Mouse (Mus musculus) left cerebral cortex, postnatal 4 days (tissue): ENCODE measurements around the gene Cers3. TPM values are rescaled to one million over a fixed set of nuclear protein-coding genes. Genes with fewer than 3 reads are reported as not detected.

ENCODE experiments used
- DNase-seq: peaks from one replicate; pipeline ENCODE4 v3.0.0-alpha.2; 2022
- intact Hi-C: fragments of 180-260 bp; cut with DNase I; formaldehyde crosslinking; loops from one replicate; pipeline ENCODE4 v1.15.1; 2025
- total RNA-seq, 2 experiments: library from RNA; stranded (reverse); gene quantifications; 2 replicates each; pipeline ENCODE4 v1.2.3; 2021

The Cers3 gene
- total RNA-seq, 2 experiments from 2014 or later, result 1.2 to 1.6 TPM

DNA sequence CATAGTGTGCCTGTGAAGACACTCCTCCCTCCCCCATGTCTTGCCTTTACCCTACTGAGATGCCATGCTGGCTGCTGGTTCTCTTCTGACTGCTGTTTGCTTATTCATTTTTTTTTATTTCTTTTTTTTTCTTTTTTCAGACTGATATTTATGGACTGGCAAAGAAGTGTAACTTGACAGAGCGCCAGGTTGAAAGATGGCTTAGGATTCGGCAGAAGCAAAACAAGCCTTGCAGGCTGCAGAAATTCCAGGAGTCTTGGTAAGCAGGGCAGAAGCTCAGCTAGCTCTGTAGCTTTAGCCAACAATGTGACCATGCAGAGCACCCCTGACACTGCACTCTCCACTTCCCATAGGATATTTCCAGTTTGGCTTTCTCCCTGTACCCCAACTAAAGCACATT lies 36.1 kb downstream of the Cers3 start:
- intact Hi-C loops, result no loop called here
- DNase-seq, result no peak

DNA sequence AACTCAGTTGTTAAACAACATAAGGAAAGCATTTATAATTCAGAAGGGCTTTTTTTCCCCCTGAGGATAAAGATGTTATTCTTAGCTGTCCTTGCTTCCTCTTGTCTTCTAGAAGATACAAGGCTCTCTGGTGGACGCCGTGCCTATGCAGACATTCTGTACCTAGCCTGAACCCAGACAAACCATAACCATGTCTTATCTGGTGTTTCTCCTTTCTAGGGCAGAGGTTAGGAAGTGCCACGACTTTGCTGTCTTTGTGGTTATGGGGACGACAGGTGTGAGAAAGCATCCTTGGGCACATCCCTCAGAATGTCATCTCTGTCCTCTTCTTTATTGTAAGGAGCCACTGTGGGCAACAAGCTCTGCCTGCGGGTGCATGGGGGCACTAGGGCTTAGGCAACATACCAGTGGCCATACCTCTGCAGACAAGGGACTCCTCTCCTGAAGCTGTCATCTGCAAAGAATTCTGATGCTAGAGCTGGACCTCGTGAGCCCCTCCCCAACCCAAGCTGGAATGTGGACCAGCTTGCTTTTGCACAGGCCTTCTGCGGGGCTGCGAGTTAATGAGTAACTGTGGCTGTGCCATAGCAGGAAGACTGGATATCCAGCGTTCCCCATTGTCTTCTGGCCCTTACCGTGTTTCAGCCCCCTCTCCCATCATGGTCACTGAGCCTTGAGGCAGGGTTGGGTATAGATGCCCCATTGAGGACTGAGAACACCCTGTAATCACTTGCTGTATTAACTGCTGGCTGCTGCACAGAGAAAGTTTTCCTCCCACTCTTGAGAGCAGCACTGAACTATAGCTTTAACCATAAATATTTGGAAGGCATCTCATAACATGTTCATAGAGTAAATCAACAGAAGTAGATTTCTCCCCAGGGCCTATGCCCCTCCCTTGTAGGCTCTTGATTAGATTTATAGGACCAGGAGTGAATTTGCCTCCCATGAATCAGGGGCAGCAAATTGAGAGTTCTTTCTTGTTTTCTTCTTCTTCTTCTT lies 36.9 kb downstream of the Cers3 start:
- no peak for DNase-seq
- intact Hi-C loops, result no loop called here

DNA sequence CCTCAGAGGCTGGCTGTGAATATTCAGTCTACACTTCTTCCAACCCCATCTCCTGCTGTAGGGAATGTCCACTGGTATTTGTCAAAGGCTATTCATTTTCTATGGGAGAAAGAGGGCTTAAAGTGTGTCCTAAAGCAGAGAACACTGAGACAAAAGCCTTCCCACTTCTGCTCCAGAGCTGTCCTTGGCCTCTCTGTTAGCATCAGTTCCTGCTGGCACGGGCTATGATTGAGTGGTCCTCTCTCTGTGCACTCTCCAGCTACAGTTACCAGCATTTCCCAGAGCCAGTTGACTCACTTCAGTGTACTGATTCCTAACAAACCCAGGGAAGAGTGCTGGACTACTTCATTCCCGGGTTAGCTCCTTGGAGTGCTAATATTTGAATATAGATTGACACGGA lies 43.2 kb downstream of the Cers3 start:
- no peak for DNase-seq
- intact Hi-C loops, result no loop called here

DNA sequence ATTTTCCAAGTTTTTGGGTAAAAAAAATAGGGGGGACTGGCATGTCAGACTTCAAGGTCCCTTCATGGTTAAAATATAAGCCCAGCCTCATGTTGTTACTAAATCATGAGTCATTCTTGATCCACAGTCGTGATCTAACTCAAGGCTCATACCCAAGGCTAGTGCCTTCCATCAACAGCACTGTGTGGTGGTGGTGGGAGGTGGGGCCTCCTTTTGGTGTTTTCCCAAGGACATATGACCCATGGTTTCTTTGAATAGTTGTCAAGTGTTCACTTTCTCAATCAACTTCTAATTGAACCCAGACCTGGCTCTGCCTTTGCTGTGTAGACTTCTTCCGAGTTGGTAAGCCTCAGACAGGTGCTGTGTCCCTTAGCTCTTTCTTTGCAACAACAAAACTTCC lies 44.5 kb downstream of the Cers3 start:
- DNase-seq, result no peak
- intact Hi-C loops, result no loop called here

DNA sequence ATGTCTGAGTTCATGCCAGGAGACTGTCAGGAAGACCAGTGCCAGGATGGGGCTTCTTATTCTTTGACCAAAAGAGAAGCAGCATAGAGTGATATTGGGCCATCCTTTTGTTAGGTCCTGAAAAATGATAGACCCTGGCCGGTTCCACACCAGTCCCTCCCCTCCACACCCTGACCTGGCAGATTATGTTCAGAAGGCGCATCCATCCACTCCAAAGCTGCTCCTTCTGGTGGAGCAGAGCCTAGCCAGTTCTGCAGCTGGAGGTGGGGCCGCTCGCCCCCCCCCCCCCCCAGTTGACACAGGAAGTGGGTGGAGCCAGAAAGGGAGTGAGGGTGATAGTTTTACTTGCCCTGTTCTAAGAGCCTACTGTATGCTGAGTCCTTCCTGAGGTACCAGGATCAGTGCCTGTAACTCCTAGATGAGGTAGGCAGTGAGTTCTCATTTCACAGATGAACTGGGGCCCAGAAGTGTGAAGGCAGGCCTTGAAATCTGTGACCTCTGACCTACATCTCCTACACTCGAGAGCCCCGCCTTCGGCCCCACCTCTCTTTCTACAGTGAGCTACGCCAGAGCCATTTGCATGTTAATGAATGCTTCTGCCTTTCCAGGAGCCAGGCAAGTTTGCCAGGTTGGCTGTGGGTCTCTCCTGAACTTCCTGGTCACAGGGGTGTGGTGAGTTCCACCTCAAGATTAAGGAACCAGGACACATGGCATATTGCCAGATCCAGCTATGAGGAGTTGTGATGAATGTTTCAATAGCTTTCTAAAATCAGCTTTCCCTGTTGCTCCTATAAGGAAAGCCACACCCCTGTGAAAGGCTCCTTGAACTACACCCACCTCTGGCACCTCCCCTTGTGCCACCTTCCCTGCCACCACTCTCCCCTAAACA lies 46.8 kb downstream of the Cers3 start:
- DNase-seq, result no peak
- intact Hi-C loops, result no loop called here

DNA sequence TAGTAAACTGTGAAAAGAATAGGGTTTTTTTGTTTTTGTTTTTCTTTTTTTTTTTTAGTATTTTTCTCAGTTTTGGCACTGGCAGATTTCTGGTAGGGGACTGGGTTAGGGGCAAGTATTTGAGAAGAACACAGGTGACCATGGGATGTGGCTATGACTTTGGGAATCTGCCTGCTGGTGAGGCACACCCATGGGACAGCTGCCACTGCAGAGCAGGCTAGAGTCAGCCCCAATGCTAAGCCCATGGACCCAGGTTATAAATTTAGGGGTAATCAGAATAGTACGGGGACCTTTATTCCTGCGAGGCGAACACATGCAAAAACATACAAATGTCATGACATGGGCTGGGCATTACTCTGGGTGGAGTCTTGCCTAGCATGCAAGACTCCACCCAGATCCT lies 47.7 kb downstream of the Cers3 start:
- no peak for DNase-seq
- intact Hi-C loops, result no loop called here

DNA sequence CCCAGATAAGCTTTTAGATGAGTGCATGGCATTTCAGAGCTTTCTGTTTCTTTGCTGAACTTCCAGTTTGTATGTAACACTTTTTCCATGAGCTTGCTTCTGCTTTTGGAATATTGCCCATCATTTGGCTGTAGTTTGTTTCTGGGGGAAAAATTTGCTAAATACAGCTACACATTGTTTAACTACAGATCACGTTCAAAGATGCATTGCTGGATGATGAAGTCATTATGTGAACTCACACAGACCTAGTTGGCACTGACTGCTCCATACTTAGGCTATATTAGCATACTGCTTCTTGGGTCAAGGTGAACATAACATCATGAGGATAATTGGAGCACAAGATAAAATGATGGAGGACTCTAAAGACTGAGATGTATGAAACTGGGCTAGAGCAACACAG lies 53.6 kb downstream of the Cers3 start:
- no peak for DNase-seq
- intact Hi-C loops, result no loop called here

DNA sequence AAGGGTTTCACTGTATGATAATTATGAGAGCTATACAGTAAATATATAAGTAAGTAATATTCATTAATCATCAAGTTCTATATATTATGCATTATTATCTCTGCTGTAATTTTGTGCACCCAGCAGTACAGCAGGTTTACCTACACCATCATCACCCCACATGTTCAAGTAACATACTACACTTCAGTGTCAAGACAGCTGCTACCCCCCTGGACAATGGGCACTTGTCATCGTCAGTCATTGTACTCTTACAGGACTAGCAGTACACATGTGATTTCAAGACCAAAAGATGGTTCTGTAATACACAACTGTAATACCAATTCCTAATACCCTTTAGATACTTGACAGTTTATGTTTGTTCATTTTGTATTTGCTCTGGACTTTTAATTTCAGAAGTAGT lies 54.0 kb downstream of the Cers3 start:
- DNase-seq, result no peak
- intact Hi-C loops, result no loop called here

DNA sequence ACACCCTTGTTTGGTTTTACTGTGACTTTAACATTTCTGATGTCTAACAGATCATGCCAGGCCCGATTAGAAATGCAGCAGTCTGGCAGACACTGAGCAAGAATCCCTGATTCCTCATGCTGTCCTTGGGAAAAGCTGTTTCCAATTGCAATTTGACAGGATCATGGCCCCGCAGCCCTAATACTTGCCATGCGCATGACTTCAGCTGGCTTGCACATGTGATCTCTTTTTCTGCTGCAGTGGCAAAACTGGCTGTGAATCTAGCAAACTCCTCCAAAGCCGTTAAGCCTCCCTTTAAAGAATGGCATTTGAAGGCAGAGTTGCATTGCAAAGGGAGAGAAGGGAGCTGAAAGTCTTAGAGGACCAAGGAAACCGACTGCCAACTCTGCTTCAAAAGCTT lies 55.5 kb downstream of the Cers3 start:
- DNase-seq, result no peak

DNA sequence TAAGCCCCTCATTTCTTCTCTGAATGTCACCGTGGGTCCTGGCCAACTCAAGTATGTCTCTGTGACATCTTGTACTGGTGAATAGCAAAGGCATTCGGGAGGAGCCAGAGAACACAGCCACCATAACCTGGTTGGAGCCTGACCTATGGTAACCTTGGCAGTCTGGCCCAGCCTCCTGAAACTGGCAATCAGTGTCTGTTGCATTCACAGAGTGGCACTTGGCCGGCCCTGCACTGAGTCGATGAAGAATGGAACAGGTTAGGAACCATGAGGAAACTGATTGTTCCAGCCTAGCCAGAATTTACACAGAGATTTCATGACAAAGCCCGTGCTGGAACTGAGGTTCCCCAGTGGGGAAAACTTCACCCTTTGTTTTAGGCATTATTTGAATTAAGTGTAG lies 57.5 kb downstream of the Cers3 start:
- no peak for DNase-seq

More for the DNA sequence above, 55.5 kb downstream of the Cers3 start:
- intact Hi-C loops, result no loop called here

DNA sequence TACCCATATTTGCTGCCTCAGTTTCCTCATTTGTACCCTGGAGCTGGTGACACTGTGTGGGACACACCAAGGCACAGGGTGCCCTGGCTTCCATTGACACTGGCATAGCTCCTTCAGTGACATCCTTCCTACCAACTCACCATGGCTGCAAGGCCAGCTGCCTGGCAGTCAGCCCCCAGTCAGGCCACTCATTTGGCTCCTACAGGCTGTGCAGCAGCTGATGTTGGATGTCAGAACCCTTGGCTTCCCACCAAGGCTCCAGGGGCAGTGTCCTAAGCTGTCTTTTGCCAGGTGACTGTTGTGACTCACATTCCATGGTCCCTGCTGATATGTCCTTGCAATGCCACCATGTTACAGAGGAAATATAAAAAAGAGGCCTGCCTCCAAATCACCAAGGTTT lies 58.5 kb downstream of the Cers3 start:
- DNase-seq, result peak; percentile 51
- intact Hi-C loops, result no loop called here

More for the DNA sequence above, 57.5 kb downstream of the Cers3 start:
- intact Hi-C loops, result no loop called here

DNA sequence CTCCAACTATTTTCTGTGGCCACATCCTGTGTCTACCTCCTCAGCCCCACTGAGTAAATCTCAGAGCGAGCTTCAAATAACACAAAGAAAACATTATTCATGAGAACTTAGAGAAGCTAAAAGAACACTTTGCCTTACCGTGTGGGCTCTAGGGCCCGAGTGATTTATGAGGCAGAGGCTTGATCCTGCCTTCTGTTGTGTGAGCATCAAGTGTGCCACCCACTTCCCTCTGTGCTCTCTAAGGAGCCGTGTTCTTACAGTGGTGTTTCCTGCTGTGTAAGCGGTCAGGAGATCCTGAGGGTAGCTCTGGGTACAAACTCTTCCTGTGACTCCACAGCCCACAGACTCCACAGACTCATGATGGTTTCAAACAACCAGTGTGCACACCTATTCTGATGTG lies 60.5 kb downstream of the Cers3 start:
- intact Hi-C loops, result no loop called here
- DNase-seq, result no peak

DNA sequence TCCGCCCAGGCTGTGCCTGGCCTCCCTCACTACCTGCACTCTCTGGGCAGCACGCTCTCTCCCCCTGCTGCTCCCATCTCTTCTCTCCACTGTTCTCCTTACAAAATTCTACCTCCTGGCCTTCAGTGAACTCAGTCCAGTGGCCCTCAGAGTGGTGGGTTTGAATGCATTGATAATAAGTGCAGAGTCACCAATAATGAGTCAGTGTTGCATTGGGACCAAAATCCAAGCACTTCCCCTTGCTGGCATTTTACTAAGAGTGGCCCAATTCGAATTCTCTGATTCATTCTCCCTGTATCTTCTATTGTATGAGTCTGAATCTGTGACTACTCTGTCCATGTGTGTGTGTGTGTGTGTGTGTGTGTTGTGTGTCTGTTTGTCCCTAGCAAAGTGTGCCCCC lies 63.5 kb downstream of the Cers3 start:
- no peak for DNase-seq
- intact Hi-C loops, result no loop called here

DNA sequence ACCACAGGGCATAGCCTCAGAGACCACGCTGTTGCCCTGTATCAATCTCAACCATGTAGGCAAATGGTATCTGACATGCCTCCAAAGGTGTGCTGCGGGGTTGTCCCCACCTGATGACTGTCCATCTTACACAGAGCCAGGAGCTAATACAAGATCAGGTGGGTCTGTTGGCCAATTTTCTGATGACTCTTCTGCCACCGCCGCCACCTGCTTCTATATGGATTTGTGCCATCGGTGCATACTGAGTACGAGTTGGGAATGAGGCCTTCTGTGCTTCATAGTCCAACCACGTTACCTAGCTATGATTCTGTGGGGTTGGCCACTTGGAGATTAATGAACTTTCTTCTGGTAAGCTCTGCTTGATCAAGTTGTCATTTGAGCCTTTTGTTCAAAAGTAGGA lies 67.1 kb downstream of the Cers3 start:
- intact Hi-C loops, result no loop called here
- no peak for DNase-seq

DNA sequence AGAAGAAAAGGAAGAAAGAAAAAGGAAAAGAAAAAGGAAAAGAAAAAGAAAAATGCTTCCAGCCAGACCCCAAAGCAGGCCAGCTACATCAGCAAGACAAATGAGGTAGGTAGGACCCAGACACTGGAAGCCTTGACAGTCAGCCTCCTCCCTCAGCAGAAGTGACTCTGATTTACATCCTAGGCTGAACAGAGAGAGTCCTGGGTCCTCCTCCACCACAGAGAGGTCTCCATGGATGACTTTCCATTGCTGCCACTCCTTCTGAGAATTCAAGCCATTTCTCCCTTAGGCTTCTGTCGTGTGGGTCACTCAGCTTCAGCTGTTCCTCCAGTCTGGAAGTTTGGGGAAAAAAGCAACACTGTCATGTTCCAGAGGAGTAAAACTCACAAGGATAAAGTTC lies 68.0 kb downstream of the Cers3 start:
- no peak for DNase-seq
- intact Hi-C loops, result no loop called here

DNA sequence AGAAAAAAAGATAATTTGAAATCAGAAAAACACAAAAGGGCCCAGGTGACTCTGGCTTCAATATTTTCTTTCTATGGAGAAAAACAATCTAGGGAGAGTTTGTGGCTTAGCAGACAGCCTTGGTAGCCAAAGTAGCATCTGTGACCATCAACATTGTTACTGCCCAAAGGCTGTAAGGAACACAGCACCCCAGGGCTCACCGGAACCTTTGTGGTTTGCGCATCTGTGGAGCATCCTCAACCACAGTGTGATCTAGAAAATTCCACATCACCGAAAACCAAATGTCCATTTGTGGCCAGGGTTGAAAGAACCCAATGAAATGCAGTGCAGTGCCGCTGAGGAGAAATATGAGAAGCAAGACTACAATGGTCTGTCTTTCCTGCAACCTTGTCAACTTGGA lies 69.0 kb downstream of the Cers3 start:
- intact Hi-C loops, result no loop called here
- DNase-seq, result no peak

DNA sequence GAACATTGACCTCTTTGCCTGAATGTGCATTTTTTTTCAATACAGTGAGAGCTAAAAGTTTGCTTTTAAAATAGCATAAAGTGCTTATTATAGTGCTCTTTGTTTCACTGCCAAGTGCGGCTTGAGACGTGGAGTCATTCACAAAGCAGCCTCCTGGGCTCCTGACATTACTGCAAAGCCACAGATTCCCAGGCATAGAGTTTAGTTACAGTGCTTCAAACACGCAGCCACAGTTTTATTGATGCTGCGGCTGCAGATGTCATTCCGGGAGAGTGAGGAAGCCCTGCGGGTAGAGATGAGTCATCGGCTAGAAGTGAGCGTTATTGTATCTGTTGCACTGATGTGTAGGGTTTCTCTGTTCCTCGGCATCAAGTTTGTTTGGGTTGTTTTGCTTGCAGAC lies 69.4 kb downstream of the Cers3 start:
- intact Hi-C loops, result no loop called here
- no peak for DNase-seq

DNA sequence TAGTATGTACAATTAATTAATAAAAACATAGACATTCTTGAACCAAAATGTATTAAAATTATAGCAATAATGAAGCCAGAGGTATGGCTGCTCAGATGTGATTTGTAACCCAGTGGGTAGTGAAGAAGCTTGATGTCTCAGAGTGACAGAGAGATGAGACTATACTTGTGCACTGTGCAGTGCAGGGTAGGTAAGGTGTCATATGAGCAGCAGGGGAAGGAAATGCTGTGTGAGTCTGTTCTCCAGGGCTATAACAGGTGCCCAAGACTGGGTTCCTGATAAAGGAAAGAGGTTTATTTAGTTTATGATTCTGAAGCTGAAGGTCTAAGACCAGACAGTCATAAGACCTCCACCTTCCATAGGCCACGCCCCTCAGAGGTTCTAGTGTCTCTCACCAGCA lies 69.9 kb downstream of the Cers3 start:
- DNase-seq, result no peak
- intact Hi-C loops, result no loop called here

DNA sequence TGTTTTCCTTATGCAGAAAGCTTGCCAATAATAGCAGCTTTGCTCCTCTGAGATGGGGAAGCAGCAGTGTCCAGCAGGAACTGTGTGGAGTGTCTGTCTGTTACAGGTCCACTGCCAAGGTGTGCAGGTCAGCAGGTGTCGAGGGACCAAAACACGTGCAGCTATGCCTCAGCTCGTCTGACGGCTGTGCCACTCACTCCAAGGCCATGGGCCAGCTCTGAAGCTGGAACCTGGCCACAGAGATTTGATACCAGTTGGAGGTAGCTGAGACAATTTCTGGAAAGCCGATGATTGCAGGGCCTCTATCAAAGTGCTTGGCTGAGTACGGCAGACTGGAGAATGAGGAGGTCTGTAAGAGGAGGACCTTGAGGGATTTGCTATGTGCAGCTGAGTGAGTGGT lies 72.2 kb downstream of the Cers3 start:
- DNase-seq, result peak; percentile 28
- intact Hi-C loops, result no loop called here

DNA sequence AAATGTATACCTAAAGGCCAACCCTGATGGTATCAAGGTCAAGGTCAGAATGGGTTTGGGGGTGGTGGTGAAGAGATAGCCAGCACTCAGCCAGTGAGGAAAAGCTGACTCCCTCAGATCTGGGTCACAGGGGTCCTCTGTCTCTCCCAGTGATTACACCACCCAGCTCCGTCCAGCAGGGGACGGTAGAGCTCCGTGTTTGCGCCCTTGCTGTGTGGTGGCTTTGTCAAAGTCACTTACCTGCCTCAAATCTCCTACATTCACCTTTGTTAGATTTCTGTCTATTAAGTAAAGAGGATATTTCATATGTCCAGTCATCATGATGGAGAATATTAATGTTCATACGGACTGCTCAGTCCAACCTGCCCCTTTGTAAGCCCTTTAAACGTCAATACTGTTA lies 76.7 kb downstream of the Cers3 start:
- intact Hi-C loops, result no loop called here
- DNase-seq, result peak; percentile 43

DNA sequence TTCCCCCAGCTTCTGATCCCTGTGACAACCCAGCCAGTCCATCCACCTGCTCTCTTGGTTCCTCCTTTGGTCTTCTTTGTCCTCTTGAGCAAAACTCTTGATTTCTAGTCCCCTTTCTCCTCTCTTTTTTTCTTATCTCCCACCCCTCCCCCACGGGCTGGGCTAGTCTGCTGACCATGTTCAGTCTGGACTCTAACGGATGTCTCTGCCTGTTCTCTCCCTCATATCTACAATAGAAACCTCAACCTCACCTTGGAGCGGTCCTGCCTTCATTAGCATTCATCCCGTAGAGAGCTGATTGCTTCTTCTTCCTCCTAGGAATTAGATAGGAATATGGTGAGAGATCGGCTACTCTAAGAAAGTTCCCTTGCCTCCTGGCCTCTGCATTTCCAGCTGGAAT lies 87.5 kb downstream of the Cers3 start:
- intact Hi-C loops, result no loop called here
- no peak for DNase-seq

DNA sequence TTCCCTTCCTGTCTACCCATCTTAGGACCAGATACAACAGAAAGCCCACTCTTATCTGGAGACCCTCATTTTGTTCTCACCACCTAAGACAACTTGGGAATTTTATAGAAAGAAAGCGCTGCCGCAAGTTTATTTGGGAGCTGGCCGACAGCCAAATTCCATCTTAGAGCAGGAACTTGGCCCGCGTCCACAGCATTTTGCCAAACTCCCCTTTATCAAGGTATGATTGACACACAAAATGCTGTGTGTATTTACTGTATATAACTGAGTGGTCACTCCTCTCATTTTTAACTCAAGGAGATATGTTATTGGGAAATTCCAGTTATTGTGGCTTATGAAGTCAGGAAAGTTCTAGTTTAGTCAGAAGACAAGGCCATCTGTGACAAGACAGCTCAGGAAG lies 88.0 kb downstream of the Cers3 start:
- peak; percentile 34 for DNase-seq
- intact Hi-C loops, result no loop called here
